Mouse (Mus musculus): ENCODE data around the gene Anp32b.

Gene Anp32b

DNA sequence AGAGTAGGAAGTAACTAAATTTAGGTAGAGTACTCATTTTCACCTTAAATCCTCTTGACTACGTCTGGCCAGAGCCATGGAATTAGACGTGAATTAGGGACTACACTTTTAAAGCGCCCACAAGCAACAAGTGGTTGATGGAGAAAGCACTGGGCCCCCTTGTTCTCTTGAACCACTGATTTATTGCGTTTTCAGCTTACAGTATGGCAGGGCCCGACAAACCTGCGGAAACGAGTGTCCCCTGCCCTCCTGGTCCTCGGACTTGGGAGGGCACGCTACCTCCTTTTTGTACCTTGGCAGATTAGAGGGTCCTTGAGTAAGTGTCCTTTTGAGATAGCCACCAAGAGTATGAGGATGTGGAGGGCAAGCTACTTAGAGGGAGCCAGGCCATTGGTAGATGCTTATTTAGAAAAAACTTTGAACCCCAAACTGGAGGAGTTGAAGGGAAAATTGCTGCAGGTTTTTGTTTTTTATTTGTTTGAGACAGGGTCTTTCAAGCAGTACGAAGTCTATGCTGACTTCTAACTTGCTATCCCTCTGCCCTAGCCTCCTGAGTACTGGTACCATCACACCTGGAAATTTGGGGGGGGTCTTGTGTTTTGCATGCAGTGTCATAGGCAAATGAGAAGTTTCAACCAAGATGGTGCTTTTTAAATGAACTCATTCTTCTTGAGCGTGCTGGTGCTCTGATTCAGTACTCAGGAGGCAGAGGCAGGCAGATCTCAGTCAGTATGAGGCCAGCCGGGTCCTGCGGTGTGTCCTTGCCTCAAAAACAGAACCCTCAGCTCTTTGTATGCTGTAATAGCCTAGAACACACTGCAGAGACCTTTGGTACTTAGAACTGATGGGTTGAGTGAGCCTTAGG lies 2.4 kb downstream of the Anp32b start:
- DNase-seq (ENCODE audit: low spot score), result no peak

GRCm38 (mm10) chr4:46454097-46454864 lies 3.6 kb downstream of the Anp32b start:
- DNase-seq (ENCODE audit: low spot score), result no peak

DNA sequence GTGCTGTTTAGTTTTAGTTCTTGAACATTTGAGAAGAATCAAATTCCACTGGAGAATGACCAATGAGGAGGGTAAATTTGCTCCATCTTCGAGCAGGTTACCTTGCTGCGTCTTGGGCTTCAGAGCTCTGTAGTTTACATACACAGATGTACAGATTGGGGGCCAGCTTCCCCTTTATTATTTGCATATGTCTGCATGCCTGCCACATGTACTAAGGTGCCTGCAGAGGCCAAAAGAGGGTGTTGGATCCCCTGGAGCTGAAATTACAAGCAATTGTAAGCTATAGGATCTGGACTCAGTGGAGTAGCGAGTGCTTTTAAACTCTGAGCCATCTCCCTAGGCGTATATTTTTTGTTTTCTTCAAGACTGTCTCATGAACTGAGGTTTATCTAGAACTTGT lies 6.1 kb downstream of the Anp32b start:
- DNase-seq (ENCODE audit: low spot score), result no peak

GRCm38 (mm10) chr4:46457186-46457585 lies 6.5 kb downstream of the Anp32b start:
- no peak for DNase-seq (ENCODE audit: low spot score)

- no peak for DNase-seq (ENCODE audit: low spot score)
These were observed 7.7 kb downstream of the Anp32b start for GRCm38 (mm10) chr4:46458411-46458810.

GRCm38 (mm10) chr4:46463130-46463830 lies 12.6 kb downstream of the Anp32b start:
- DNase-seq (ENCODE audit: low spot score), result no peak

DNA sequence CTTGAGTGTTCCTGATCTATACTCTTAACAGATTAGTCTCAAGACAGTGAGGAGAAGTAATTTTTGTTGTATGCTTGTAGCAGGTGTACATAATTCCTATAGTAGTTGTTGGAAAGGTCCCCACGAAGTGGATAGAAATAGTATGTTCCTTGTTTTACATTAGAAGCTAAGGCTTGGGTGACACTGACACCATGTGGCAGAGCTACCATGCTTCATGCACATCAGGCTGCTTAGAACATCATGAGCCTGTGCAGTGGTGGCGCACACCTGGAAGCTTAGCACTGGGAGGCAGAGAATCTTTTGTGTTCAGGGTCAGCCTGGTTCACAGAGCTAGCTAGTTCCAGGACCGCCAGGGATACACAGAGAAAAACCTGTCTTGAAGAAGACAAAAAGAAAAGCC lies 15.0 kb downstream of the Anp32b start:
- no peak for DNase-seq (ENCODE audit: low spot score)

DNA sequence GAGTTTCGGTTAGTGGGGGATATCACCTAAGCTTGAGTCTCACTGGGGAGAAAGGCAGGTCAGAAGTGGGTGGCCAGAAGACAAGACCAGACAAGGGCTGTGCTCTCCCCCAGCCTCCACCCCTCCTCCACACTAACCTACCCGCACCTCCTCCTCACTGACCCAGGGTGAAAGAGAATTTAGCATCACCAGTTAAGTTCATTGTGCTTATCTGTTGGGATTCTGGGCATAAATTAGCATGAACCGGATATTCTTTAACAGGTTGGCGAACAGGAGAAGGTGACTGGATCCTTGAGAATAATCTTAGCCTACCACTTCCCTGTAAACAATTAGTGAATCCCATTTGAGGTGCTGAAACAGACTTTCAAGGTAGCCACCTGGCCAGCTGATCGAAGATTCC lies 24.4 kb downstream of the Anp32b start:
- no peak for DNase-seq (ENCODE audit: low spot score)

DNA sequence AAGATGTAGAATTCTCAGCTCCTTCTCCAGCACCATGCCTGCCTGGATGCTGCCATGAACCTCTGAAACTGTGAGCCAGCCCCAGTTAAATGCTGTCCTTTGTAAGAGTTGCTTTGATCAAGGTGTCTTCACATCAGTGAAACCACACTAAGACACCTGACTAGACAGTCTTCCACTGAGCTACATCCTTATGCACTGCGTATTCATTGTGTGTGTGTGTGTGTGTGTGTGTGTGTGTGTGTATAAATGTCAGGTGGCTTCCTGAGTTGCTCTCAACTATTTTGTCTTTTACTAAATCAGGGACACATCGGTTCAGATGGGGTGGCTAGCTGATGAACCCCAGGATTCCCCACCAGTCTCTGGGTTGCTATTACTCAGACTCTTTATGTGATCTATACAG lies 28.4 kb downstream of the Anp32b start:
- no peak for DNase-seq (ENCODE audit: low spot score)

DNA sequence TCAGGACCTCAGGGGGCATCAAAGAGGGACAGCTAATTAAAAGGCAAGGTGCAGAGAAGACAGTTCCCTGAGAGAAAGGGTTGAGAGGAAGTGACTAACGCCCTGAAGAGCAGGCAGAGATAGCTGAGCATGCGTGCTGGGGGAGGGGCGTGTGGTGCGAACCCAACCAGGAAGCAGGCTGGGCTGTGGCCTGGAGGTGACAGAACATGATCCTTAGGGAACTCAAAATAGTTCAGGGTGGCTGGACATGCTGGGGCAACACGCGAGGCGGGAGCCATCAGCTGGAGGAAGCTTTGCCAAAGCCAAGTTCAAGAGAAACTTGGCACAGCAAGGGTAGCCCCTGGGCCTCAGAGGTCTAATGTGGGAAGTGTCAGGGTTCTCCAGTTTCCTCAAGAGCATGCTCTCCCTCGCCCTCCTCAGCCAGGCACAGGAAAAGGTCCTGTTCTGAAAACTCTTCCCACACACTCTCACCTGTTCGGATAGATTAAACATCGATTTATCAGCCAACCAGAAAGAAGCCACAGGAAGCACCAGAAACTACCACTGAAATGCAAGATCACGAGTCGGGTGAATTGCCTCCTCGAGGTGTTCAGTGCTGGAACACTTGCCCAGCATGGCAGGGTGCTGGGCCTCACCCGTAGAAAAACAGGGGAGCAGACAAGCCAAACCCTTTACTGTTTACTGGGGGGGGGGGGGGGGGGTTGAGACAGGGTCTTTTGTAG lies 35.2 kb downstream of the Anp32b start:
- DNase-seq (ENCODE audit: low spot score), result no peak

DNA sequence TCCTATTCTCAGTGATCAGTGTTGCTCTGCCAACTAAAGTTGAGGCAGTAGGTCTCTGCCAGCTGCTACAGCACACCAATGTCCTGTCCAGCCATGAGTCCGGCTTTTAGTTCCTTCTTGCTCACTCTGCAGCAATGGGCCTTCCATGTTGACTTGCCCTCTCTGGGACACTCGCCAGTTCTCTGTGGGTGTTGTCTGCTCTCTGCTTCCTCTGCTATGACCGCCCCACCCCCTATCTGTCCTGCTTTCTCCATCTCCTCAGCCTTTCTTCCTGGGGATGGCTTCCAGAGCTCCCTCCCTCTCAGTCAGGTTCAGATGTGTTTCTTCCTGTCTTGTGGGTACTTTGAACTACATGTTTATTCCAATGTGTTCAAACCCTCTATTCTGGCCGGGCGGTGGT lies 36.6 kb downstream of the Anp32b start:
- no peak for DNase-seq (ENCODE audit: low spot score)

GRCm38 (mm10) chr4:46489028-46489925 lies 38.6 kb downstream of the Anp32b start, which contains the start of gene Nans:
Nans (plus strand) TSS chr4:46489248.
- DNase-seq (ENCODE audit: low spot score), result peak; percentile 67

GRCm38 (mm10) chr4:46493071-46493470 lies 42.4 kb downstream of the Anp32b start:
- no peak for DNase-seq (ENCODE audit: low spot score)

DNA sequence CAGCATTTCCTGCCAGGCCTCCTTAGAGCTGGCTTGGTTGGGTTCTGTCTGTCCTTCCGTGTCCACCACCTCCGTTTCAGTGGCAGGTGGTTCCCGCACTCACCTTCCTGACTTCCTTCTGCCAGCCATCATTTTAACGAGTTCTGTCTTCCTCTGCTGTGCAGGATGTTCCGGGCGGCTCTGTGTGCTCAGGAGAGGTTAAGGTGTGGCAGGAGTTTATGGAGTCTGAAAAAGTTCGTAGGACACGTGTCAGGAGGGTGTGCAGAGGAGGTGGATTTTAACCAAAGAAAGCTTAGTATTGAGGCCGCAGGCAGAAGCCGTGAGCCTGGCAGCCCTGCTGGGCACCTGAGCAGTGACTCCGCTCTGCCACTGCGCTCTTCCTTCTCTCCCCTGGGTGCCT lies 44.8 kb downstream of the Anp32b start:
- no peak for DNase-seq (ENCODE audit: low spot score)

DNA sequence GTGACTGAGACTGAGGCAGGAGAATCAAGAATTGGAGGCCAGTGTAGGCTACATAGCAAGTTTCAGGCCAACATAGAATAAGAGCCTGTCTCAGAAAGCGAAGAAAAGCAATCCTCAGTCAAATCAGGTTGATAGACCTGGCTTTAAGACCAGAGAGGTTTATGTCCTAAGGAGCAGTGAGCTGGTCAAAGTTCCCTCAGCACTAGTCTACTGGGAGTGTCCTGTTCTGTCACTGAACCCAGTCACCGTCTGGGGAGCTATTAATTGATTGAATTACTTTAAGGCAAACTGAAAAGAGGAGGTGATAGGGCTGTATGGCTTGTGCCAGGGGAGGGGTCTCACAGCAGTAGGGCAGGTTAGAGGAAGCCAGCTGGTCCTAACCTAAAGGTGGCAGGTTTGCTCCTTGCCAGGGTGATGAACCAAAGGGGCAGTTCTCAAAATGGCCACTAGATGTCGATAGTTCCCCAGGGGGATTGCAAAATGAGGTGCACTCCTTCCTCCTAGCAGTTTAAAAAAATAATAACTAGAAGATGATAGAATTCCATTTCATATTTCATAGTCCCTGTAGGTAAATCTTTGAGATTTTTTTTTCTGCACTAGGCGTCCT lies 46.7 kb downstream of the Anp32b start:
- peak; percentile 47 for DNase-seq (ENCODE audit: low spot score)

- no peak for DNase-seq (ENCODE audit: low spot score)
These were observed 47.8 kb downstream of the Anp32b start for GRCm38 (mm10) chr4:46498511-46498910.

GRCm38 (mm10) chr4:46498976-46499375 lies 48.3 kb downstream of the Anp32b start:
- DNase-seq (ENCODE audit: low spot score), result no peak

DNA sequence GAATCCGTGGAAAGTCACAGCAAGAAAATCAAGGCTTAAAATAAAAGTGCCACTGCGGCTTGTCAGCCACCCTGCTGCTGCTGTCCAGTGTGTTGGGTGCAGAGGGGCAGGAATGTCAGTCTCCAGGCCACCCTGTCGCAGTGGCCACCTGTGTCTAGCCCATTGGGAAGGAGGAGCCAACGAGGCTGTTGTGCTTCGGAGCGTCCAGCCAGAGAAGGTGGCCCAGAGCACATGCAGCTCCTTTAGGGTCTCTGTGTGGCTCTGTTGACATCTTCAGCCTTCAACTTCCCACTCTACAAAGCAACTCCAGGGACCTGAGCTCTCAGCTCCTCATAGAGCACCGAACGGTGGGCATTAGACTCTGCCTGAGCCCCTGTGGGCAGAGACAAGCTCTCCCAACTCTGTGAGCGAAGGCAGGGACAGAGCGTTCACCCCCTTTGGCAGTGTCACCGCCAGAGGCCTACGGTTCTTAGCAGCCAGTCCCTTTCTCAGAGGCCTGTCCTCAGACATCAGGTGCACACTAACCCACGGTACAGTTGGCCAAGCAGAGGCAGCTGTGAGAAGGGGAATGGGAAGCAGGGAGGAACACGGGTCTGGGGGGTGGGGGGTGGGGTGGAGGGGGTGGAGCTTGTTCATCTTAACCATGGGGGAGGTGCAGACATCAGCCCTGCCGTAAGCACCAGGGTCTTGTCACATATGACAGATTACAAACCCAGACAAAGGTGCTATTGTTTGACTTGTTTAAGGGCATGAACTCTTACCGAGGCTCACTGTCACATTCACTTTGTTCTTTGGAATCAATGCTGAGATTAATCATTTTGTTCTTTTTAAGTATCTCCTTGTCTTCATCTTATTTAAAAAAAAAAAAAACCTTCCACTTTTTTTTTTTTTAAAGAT lies 52.2 kb downstream of the Anp32b start:
- no peak for DNase-seq (ENCODE audit: low spot score)

DNA sequence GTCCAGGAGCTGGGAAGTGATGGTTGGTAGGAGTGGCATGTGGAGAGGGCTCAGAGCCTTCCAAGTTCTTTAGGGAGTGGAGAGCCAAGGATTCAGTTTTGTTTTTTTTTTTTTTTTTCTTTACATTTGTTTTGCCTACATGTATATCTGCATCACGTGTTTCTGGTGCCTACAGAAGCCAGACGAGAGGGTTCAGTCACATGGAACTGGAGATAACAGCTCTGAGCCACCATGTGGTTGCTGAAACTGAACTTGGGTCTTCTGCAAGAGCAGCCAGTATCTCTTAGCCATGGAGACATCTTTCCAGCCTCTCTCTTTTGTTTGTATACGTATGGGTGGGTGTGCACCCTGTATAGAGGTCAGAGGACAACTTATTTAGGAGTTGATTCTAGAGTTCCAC lies 53.2 kb downstream of the Anp32b start:
- no peak for DNase-seq (ENCODE audit: low spot score)

Measured in layer of hippocampus, adult 9-10 months (tissue).